Comparison of ENCODE assay signal across 7 mouse cellular contexts in genomic region chr13:64438863-64439452, GRCm38 (mm10). TPM values are rescaled to one million over a fixed set of nuclear protein-coding genes. Genes with fewer than 3 reads are reported as not detected.
DNase-seq lines count a peak whose midpoint lies in the region; ATAC-seq and TF ChIP-seq lines count a peak whose summit lies in the region.

No protein-coding gene starts in this region.

- peak; percentile 94 for TF ChIP-seq CTCF in left cerebral cortex, adult 2 months (IDR thresholded peaks at IDR 0.05)

- intact Hi-C loops in left cerebral cortex, adult 2 months (cut with DNase I): loop anchor here (10.0 kb wide), 1 partner anchor 264 kb away; no protein-coding TSS in a partner anchor

- peak; percentile 85 to 89 for DNase-seq in cerebellum, postnatal 14 days
- DNase-seq in gastrocnemius, adult 18-20 months (ENCODE audit: low spot score): peak; percentile 80
- DNase-seq in induced T-regulatory cell, adult 2 months (ENCODE audit: low read depth): peak; percentile 82
- peak; percentile 63 to 65 for DNase-seq in left cerebral cortex, adult 2 months (ENCODE audit: extremely low spot score in 1 of 2, low spot score in 2 of 2)
- DNase-seq in right cerebral cortex, postnatal 10 days (ENCODE audit: low spot score in 2 of 2): peak; percentile 70 to 80

- H3K4me3 ChIP-seq in left cerebral cortex, adult 2 months: no peak overlapping the region

- peak; percentile 82 for ATAC-seq in activated CD4-positive, CD25-positive, alpha-beta regulatory T cell, adult 4 months
- peak; percentile 90 for ATAC-seq in megakaryocyte progenitor cell, adult 5-6 weeks (replicated peaks; ENCODE audit: poor library complexity)

- H3K27ac ChIP-seq in left cerebral cortex, adult 2 months: 0 out of 2 replicates have a peak overlapping the region, but pooled peaks have one; percentile 12

RNA-seq across cellular contexts. Expression of gene Cdk20, which starts 6.8 kb away (rescaled TPM):
- 1 to 10 TPM; 3.7 to 3.8 TPM for polyA plus RNA-seq in activated CD4-positive, CD25-positive, alpha-beta regulatory T cell, adult 4 months (2017; shearing (Covaris generic))
- total RNA-seq in gastrocnemius, adult 18-20 months (2021): 1 to 10 TPM; 3.1 to 3.3 TPM
- 10 to 100 TPM in 1 of 2 experiments, 1 to 10 TPM in 1; 10.0 to 10.8 TPM for total RNA-seq in left cerebral cortex, adult 2 months (2021)
- total RNA-seq in megakaryocyte progenitor cell, adult 5-6 weeks (2015): 0.44 and 3.3 TPM in 2 replicates
- 1.7 and 2.7 TPM in 2 replicates for total RNA-seq in megakaryocyte progenitor cell, adult 5-6 weeks (2017)

RNA-seq across cellular contexts. Expression of gene Fam240b, which starts 58.6 kb away (rescaled TPM):
- polyA plus RNA-seq in activated CD4-positive, CD25-positive, alpha-beta regulatory T cell, adult 4 months (2017; shearing (Covaris generic)): not detected
- under 1 TPM; 0.62 to 0.71 TPM for total RNA-seq in gastrocnemius, adult 18-20 months (2021)
- not detected for total RNA-seq in left cerebral cortex, adult 2 months (2021)
- total RNA-seq in megakaryocyte progenitor cell, adult 5-6 weeks (2015): not detected in 2 replicates
- not detected in 2 replicates for total RNA-seq in megakaryocyte progenitor cell, adult 5-6 weeks (2017)
